Mouse (Mus musculus) E14TG2a.4 (cell line): Measurements from ENCODE around the gene 1110002E22Rik.

Source experiments
- CTCF ChIP-seq: conservative IDR thresholded peaks from 2 replicates; pipeline ENCODE4 v1.5.1; 2014; ENCODE audit warnings: low read length
- NANOG ChIP-seq: IDR thresholded peaks from 2 replicates; pipeline ENCODE4 v1.6.1; 2014; ENCODE audit warnings: borderline replicate concordance, low read length, mixed read lengths

DNA sequence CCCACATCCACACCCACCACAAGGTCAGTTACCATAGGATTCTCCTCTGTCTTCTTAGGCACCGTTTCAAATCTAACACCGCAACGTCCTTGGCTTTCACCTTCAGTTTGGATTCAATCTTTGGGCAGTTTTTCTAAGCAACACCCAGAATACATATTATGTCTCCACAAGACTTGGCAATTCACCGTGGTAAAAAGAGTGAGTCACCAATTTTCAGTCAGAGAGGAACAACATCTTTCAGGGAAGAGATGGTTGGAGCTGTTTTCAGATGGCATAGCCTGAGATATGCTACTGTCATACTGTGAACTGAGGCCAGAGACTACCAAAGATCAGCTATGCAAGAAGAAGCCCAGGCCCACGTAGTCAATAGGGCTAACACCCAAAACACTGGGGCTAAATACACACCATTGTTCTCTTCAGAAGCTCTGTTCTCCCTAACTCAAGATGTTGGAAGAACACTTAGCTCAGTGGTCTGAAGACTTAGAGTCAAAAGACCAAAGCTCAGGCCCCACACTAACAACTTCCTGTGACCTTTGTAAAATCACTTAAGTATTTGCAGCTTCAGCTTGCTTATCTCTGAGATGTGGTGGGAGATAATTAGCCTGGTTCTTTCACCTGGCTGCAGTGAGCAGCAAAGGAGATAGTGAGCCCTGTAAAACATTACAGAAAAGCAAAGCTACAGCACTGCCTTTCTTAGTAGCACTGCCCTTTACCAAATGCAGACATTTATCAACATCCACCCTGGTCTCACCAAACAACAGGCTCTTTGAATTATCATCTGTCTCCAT is 37.1 kb upstream of the 1110002E22Rik start:
- TF ChIP-seq CTCF, result no peak
- no peak for TF ChIP-seq NANOG
